Mouse (Mus musculus) CH12.LX (cell line): ENCODE data around the gene Tctn1. TPM values are rescaled to one million over a fixed set of nuclear protein-coding genes. Genes with fewer than 3 reads are reported as not detected.

Experiments
- DNase-seq: peaks from one replicate; pipeline ENCODE4 v3.0.0-alpha.2; 2013; ENCODE audit errors: extremely low read depth
- H3K27ac ChIP-seq: 2 replicates; pipeline ENCODE4 v1.5.1; 2012; ENCODE audit warnings: low read depth, mild to moderate bottlenecking, control low read depth, moderate library complexity; ENCODE audit not compliant: insufficient read depth
- H3K27me3 ChIP-seq: replicated peaks from 2 replicates; pipeline ENCODE3; 2012; ENCODE audit warnings: inconsistent platforms
- H3K36me3 ChIP-seq, 2 experiments: replicated peaks in 1 of 2; 2 replicates each; pipeline versions ENCODE3 to v1.6.1; 2012; ENCODE audit warnings: inconsistent platforms in 1 of 2, low read length in 1 of 2, mild to moderate bottlenecking in 1 of 2, mixed read lengths in 1 of 2, moderate library complexity in 1 of 2; ENCODE audit not compliant: control insufficient read depth in 1 of 2, insufficient read depth in 1 of 2
- H3K4me1 ChIP-seq, 2 experiments: 2 replicates each; pipeline ENCODE4 v1.6.1; 2012; ENCODE audit warnings: inconsistent platforms in 1 of 2, moderate library complexity in 1 of 2; ENCODE audit not compliant: insufficient read depth in 2 of 2, control insufficient read depth in 1 of 2
- H3K4me2 ChIP-seq: 2 replicates; pipeline ENCODE4 v1.6.1; 2012; ENCODE audit warnings: low read depth, mild to moderate bottlenecking, control low read depth; ENCODE audit not compliant: poor library complexity, insufficient read depth, severe bottlenecking
- H3K4me3 ChIP-seq, 3 experiments: fragments of 150-350 bp in 1 of 3; sonication (generic) in 1 of 3; replicated peaks in 1 of 3; 2 replicates each; pipeline versions ENCODE3 to v1.5.1; 2011 to 2012; ENCODE audit warnings: low read depth in 2 of 3, low read length in 2 of 3, mild to moderate bottlenecking in 2 of 3, moderate library complexity in 2 of 3, control low read depth in 1 of 3, improper control_type of control experiment in 1 of 3, inconsistent platforms in 1 of 3, mixed read lengths in 1 of 3; ENCODE audit not compliant: poor library complexity in 1 of 3
- H3K79me2 ChIP-seq: replicated peaks from 2 replicates; pipeline ENCODE4 v1.6.1; 2012; ENCODE audit warnings: mild to moderate bottlenecking, moderate library complexity; ENCODE audit not compliant: control insufficient read depth, poor library complexity, insufficient read depth, severe bottlenecking; ENCODE audit errors: extremely low read depth
- H3K9ac ChIP-seq: 2 replicates; pipeline ENCODE4 v1.6.1; 2012; ENCODE audit warnings: low read depth, mild to moderate bottlenecking, control low read depth, moderate library complexity; ENCODE audit not compliant: insufficient read depth
- H3K9me3 ChIP-seq: replicated peaks from 2 replicates; pipeline ENCODE3; 2012; ENCODE audit warnings: low read length, inconsistent platforms, mixed read lengths
- CHD1 ChIP-seq: IDR thresholded peaks from 2 replicates; pipeline ENCODE4 v1.6.1; 2012; ENCODE audit warnings: low read depth, low read length, improper control_type of control experiment, inconsistent platforms
- CHD2 ChIP-seq: IDR thresholded peaks from 2 replicates; pipeline ENCODE4 v1.6.1; 2011; ENCODE audit warnings: low read length, improper control_type of control experiment
- CTCF ChIP-seq, 2 experiments: IDR thresholded peaks in 1 of 2; conservative IDR thresholded peaks in 1 of 2; 2 replicates each; pipeline ENCODE4 v1.5.1; 2011 to 2012; ENCODE audit warnings: low read depth in 2 of 2, low read length in 2 of 2, improper control_type of control experiment in 1 of 2, inconsistent platforms in 1 of 2, mild to moderate bottlenecking in 1 of 2, moderate library complexity in 1 of 2
- E2F4 ChIP-seq: IDR thresholded peaks from 2 replicates; pipeline ENCODE4 v1.6.1; 2011; ENCODE audit warnings: low read depth, low read length, improper control_type of control experiment; ENCODE audit not compliant: insufficient replicate concordance
- ELF1 ChIP-seq: IDR thresholded peaks from 2 replicates; pipeline ENCODE4 v1.6.1; 2014; ENCODE audit warnings: low read depth, mild to moderate bottlenecking, inconsistent platforms, low read length, improper control_type of control experiment
- EP300 ChIP-seq: IDR thresholded peaks from 2 replicates; pipeline ENCODE4 v1.6.1; 2011; ENCODE audit warnings: low read length, improper control_type of control experiment
- ETS1 ChIP-seq: conservative IDR thresholded peaks from 2 replicates; pipeline ENCODE4 v1.6.1; 2012; ENCODE audit warnings: low read depth, mild to moderate bottlenecking, inconsistent platforms, low read length, improper control_type of control experiment, moderate library complexity
- HCFC1 ChIP-seq: IDR thresholded peaks from 2 replicates; pipeline ENCODE4 v1.6.1; 2012; ENCODE audit warnings: low read depth, mild to moderate bottlenecking, inconsistent platforms, low read length, improper control_type of control experiment
- IRF4 ChIP-seq: IDR thresholded peaks from 2 replicates; pipeline ENCODE4 v1.6.1; 2014; ENCODE audit warnings: low read depth, mild to moderate bottlenecking, inconsistent platforms, low read length, improper control_type of control experiment
- JUN ChIP-seq: IDR thresholded peaks from 2 replicates; pipeline ENCODE4 v1.6.1; 2011; ENCODE audit warnings: low read depth, mild to moderate bottlenecking, low read length, improper control_type of control experiment, moderate library complexity; ENCODE audit not compliant: insufficient read depth
- JUND ChIP-seq: conservative IDR thresholded peaks from 2 replicates; pipeline ENCODE4 v1.6.1; 2011; ENCODE audit warnings: low read depth, low read length, improper control_type of control experiment
- KAT2A ChIP-seq: IDR thresholded peaks from 2 replicates; pipeline ENCODE4 v1.6.1; 2012; ENCODE audit warnings: low read length, improper control_type of control experiment, inconsistent platforms; ENCODE audit not compliant: insufficient replicate concordance
- MAX ChIP-seq: IDR thresholded peaks from 2 replicates; pipeline ENCODE4 v1.6.1; 2011; ENCODE audit warnings: low read length, improper control_type of control experiment
- MAZ ChIP-seq: IDR thresholded peaks from 2 replicates; pipeline ENCODE4 v1.6.1; 2012; ENCODE audit warnings: low read depth, mild to moderate bottlenecking, inconsistent platforms, low read length, improper control_type of control experiment, moderate library complexity
- MEF2A ChIP-seq: IDR thresholded peaks from 2 replicates; pipeline ENCODE4 v1.6.1; 2014; ENCODE audit warnings: low read depth, mild to moderate bottlenecking, inconsistent platforms, low read length, improper control_type of control experiment, borderline replicate concordance
- MXI1 ChIP-seq: IDR thresholded peaks from 2 replicates; pipeline ENCODE4 v1.6.1; 2011; ENCODE audit warnings: mild to moderate bottlenecking, low read depth, low read length, improper control_type of control experiment
- MYC ChIP-seq: IDR thresholded peaks from 2 replicates; pipeline ENCODE4 v1.6.1; 2011; ENCODE audit warnings: low read depth, mild to moderate bottlenecking, improper control_type of control experiment, low read length
- NELFE ChIP-seq: IDR thresholded peaks from 2 replicates; pipeline ENCODE4 v1.6.1; 2011; ENCODE audit warnings: low read depth, low read length, improper control_type of control experiment
- NRF1 ChIP-seq: IDR thresholded peaks from 2 replicates; pipeline ENCODE4 v1.6.1; 2014; ENCODE audit warnings: low read depth, mild to moderate bottlenecking, inconsistent platforms, low read length, improper control_type of control experiment, moderate library complexity
- PAX5 ChIP-seq: IDR thresholded peaks from 2 replicates; pipeline ENCODE4 v1.6.1; 2012; ENCODE audit warnings: low read length, inconsistent platforms, mixed read lengths
- POLR2A ChIP-seq: IDR thresholded peaks from 2 replicates; pipeline ENCODE4 v1.6.1; 2011; ENCODE audit warnings: low read depth, mild to moderate bottlenecking, improper control_type of control experiment, low read length
- POLR2AphosphoS2 ChIP-seq: IDR thresholded peaks from 2 replicates; pipeline ENCODE4 v1.6.1; 2011; ENCODE audit warnings: low read depth, low read length, improper control_type of control experiment
- RAD21 ChIP-seq: IDR thresholded peaks from 2 replicates; pipeline ENCODE4 v1.6.1; 2011; ENCODE audit warnings: low read depth, mild to moderate bottlenecking, low read length, improper control_type of control experiment, moderate library complexity
- RCOR1 ChIP-seq: conservative IDR thresholded peaks from 2 replicates; pipeline ENCODE4 v1.6.1; 2012; ENCODE audit warnings: low read depth, mild to moderate bottlenecking, inconsistent platforms, low read length, improper control_type of control experiment
- SIN3A ChIP-seq: IDR thresholded peaks from 2 replicates; pipeline ENCODE4 v1.6.1; 2012; ENCODE audit warnings: low read length, improper control_type of control experiment, inconsistent platforms
- SMC3 ChIP-seq: IDR thresholded peaks from 2 replicates; pipeline ENCODE4 v1.6.1; 2011; ENCODE audit warnings: low read depth, low read length, improper control_type of control experiment
- TBP ChIP-seq: conservative IDR thresholded peaks from 2 replicates; pipeline ENCODE4 v1.6.1; 2011; ENCODE audit warnings: low read depth, low read length, improper control_type of control experiment
- TCF12 ChIP-seq: IDR thresholded peaks from 2 replicates; pipeline ENCODE4 v1.6.1; 2014; ENCODE audit warnings: low read depth, mild to moderate bottlenecking, inconsistent platforms, low read length, improper control_type of control experiment
- UBTF ChIP-seq: IDR thresholded peaks from 2 replicates; pipeline ENCODE4 v1.6.1; 2012; ENCODE audit warnings: low read depth, mild to moderate bottlenecking, inconsistent platforms, low read length, improper control_type of control experiment, moderate library complexity
- USF1 ChIP-seq: IDR thresholded peaks from 2 replicates; pipeline ENCODE4 v1.6.1; 2014; ENCODE audit warnings: low read depth, mild to moderate bottlenecking, inconsistent platforms, low read length, improper control_type of control experiment
- USF2 ChIP-seq: conservative IDR thresholded peaks from 2 replicates; pipeline ENCODE4 v1.6.1; 2011; ENCODE audit warnings: low read depth, low read length, improper control_type of control experiment
- ZC3H11A ChIP-seq: IDR thresholded peaks from 2 replicates; pipeline ENCODE4 v1.6.1; 2012; ENCODE audit warnings: low read depth, mild to moderate bottlenecking, inconsistent platforms, low read length, improper control_type of control experiment
- ZKSCAN1 ChIP-seq: IDR thresholded peaks from 2 replicates; pipeline ENCODE4 v1.6.1; 2012; ENCODE audit warnings: low read depth, inconsistent platforms, low read length, improper control_type of control experiment, borderline replicate concordance
- ZMIZ1 ChIP-seq: IDR thresholded peaks from 2 replicates; pipeline ENCODE4 v1.6.1; 2012; ENCODE audit warnings: low read depth, mild to moderate bottlenecking, inconsistent platforms, low read length, improper control_type of control experiment
- dilution Hi-C: fragments of 300-500 bp; cut with MboI; formaldehyde crosslinking; loops from 2 replicates; pipeline ENCODE4 v1.14.3; 2020; ENCODE audit warnings: low sequenced_read_pairs; ENCODE audit not compliant: extremely low pct_unique_long_range_greater_than_20kb, extremely low pct_ligation_motif_present
- in situ Hi-C: fragments of 300-500 bp; cut with MboI; formaldehyde crosslinking; loops from 3 replicates; pipeline ENCODE4 v1.14.3; 2019; ENCODE audit warnings: low sequenced_read_pairs, low pct_ligation_motif_present, low pct_unique_long_range_greater_than_20kb, mixed read lengths
- polyA plus RNA-seq: library from polyadenylated mRNA; unstranded; fragments of >175 nt; gene quantifications from 2 replicates; pipeline ENCODE4 v1.2.1, GENCODE M21; 2012; ENCODE audit warnings: low read depth; ENCODE audit not compliant: insufficient read length
- total RNA-seq, 2 experiments: library from RNA; depleted of rRNA; stranded (reverse); fragments of 300-350 nt in 1 of 2; fragments of >200 nt in 1 of 2; gene quantifications; 2 replicates each; pipeline ENCODE4 v1.2.3; 2012 to 2014

Tctn1 gene
- total and polyA plus RNA-seq, 3 experiments = 2.9 to 8.8 (median 3.7) TPM

GRCm38 (mm10) chr5:122200872-122201271, 63.4 kb downstream of the Tctn1 start:
- Histone ChIP-seq H3K27ac (no peak overlapping the region), H3K4me3 (no peak overlapping the region), H3K27me3 (no peaks in the 10 kb centered on the region), H3K4me2 (no peak overlapping the region), H3K79me2 (peaks cover 13% of the 10 kb centered on the region), H3K4me1 (peaks cover 11 to 21% of the 10 kb centered on the region in 2 experiments), H3K36me3 (peaks cover 15 to 36% of the 10 kb centered on the region in 2 experiments), H3K9ac (no peak overlapping the region), H3K9me3 (peaks cover 12% of the 10 kb centered on the region)
- dilution Hi-C loops (no loop called here), in situ Hi-C loops (no loop called here)
- no peak for DNase-seq
- no peak for TF ChIP-seq JUND

GRCm38 (mm10) chr5:122192347-122192746, 71.9 kb downstream of the Tctn1 start:
- DNase-seq = peak; percentile 90
- peak overlapping the region in 1 of 3 experiments; percentile 25 for H3K4me3 ChIP-seq
- dilution Hi-C loops (no loop called here), in situ Hi-C loops (no loop called here)
- peak overlapping the region; percentile 70 for H3K27ac ChIP-seq
- no peak overlapping the region for H3K9ac ChIP-seq
- H3K4me2 ChIP-seq = peak overlapping the region; percentile 47; the same call in 1 of the 2 replicates
- H3K9me3 ChIP-seq = no peaks in the 10 kb centered on the region
- H3K4me1 ChIP-seq = peaks cover 7 to 30% of the 10 kb centered on the region in 2 experiments
- H3K36me3 ChIP-seq = no peaks in the 10 kb centered on the region
- H3K27me3 ChIP-seq = no peaks in the 10 kb centered on the region
- no peaks in the 10 kb centered on the region for H3K79me2 ChIP-seq
- TF ChIP-seq TBP = no peak
- TF ChIP-seq MAZ = no peak
- peak; percentile 28; the same call in 1 of the 2 replicates for TF ChIP-seq IRF4
- no peak for TF ChIP-seq JUND
- no peak for TF ChIP-seq USF1
- TF ChIP-seq MAX = no peak
- TF ChIP-seq KAT2A = no peak
- TF ChIP-seq PAX5 = no peak
- TF ChIP-seq NRF1 = no peak
- peak; percentile 92 for TF ChIP-seq RAD21
- no peak for TF ChIP-seq JUN
- no peak for TF ChIP-seq MYC
- no peak for TF ChIP-seq USF2
- no peak for TF ChIP-seq UBTF
- TF ChIP-seq MXI1 = 0 out of 2 replicates have a peak, but pooled peaks have one; percentile 34
- peak; percentile 51 for TF ChIP-seq ZC3H11A
- no peak for TF ChIP-seq ZKSCAN1
- TF ChIP-seq SIN3A = peak; percentile 66; the same call in 1 of the 2 replicates
- TF ChIP-seq ZMIZ1 = no peak
- TF ChIP-seq CHD2 = no peak
- no peak for TF ChIP-seq POLR2AphosphoS2
- no peak for TF ChIP-seq MEF2A
- no peak for TF ChIP-seq NELFE
- TF ChIP-seq ELF1 = peak; percentile 44
- TF ChIP-seq EP300 = no peak
- peak; percentile 26 to 92; a peak in 2 of 4 replicates for TF ChIP-seq CTCF (conservative IDR thresholded peaks at IDR 0.05 in 1 of 2, IDR thresholded peaks at IDR 0.05 in 1 of 2; ENCODE audit: low read depth in 2 of 2, low read length in 2 of 2)
- no peak; the same call in 1 of the 2 replicates for TF ChIP-seq TCF12
- TF ChIP-seq SMC3 = peak; percentile 88
- TF ChIP-seq RCOR1 = no peak
- TF ChIP-seq E2F4 = no peak
- no peak for TF ChIP-seq CHD1
- TF ChIP-seq POLR2A = peak; percentile 24; the same call in 1 of the 2 replicates
- peak; percentile 48 for TF ChIP-seq HCFC1
- TF ChIP-seq ETS1 = no peak; the same call in 1 of the 2 replicates
